Mouse (Mus musculus): ENCODE results near the gene Krtap1-3.

The Krtap1-3 gene

DNA sequence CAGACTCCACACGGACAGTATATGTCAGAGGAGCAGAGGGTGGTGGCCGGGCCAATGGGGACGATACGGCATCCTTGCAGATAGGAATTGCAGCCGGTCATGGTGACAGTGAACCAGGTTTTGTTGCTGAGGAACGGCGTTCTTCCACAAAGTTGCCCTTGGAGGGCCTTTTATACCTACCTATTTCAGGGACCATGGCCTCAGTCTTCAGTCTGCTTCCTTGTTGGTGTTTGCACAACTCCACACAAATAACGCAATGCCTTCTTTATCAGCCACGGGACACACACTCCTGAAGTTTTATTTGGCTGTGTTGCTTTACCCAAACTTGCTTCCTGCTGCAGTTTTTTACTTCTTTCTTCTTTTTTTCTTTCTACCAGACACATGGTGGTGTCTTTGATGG lies 31.8 kb downstream of the Krtap1-3 start, which contains the start of gene Gm11939:
Gene Gm11939 (minus strand): TSS at position 101 of the 400 bp plus-strand sequence.
- DNase-seq (ENCODE audit: extremely low spot score, low spot score), result no peak

DNA sequence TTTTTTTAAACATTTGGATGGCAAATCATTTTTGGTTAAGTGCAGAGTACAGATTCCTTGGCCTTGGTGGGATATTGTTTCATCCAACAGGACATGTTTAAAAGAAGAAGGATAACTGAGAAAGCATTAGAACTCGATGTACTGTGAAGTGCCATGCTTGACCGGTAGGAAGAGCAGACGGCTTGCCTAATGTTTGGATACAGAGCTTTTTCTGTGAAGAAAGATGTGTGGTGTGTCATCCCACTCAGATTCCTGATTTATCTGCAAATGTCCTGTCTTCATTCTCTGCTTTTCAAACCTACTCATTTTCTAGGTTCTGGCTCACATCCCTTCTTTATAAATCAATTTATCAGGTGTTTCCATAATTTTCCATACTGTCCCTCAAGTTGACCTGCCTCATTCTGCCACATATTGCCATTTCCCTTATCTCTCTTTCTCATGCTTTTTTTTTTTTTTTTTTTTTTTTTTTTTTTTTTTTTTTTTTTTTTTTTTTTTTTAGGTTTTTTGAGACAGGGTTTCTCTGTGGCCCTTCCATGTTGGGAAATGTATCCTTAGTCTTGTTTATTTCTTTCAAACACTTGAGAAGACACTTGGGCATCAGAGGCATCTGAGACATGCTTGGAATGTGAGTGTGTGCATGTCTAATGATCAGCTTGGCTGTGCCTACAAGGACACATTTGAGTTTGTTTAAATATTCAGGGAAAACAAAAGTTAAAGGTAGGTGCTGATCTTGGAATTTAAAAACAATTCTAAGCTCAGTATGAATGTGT lies 33.0 kb downstream of the Krtap1-3 start:
- DNase-seq (ENCODE audit: extremely low spot score, low spot score), result no peak

DNA sequence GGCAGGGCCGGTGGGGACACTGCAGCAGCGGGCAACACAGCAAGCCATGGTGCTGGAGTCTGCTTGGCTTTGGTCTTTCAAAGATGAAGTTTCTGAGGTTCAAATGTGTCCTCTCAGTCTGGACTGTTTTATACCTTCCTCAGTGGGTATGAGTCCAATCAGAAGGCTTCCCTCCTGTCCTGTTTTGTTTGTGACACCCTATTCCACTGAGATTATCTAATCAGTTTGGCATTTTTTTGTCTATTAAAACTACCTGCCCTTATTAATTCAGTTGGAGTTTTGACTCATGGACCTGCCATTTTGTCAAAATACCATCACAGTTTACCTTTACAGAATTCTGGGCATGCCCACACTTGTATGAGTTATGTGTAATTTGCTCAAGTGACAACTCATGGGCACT lies 34.4 kb downstream of the Krtap1-3 start, which contains the start of gene Krtap3-2:
Gene Krtap3-2 (minus strand): TSS at position 101 of the 400 bp plus-strand sequence.
- DNase-seq (ENCODE audit: extremely low spot score, low spot score), result no peak

DNA sequence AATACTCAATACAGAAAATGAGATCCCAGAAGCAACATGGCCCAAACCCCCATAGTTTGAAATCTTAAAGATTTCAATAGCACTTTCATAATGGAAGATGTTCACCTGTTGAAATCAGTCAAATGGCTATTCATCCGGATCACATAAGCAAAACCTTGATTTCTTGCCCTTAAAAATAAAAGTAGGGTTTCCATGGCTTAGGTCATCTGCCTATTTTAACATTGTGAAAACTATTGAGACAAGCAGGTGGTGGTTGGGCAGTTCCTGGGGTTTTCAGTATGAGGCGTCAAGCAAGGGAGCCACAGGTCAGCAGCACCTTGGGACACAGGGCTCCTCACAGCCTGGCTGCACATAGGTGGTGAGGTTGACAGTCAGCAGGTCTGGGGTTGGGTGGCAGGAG lies 34.9 kb downstream of the Krtap1-3 start:
- no peak for DNase-seq (ENCODE audit: extremely low spot score, low spot score)

DNA sequence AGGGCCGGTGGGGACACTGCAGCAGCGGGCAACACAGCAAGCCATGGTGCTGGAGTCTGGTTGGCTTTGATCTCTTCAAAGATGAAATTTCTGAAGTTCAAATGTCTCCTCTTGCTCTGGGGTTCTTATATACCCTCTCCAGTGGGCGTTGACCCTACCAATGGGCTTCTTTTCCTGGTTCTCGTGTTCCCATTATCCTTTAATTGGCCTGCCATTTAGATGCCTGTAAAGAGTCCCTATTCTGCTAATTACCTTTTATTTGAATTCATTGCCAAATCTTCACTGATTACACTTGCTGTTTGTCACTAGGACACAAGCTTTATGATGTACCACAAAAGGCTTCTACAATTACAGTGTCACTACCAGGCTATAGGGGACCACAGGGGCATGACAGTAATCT lies 40.4 kb downstream of the Krtap1-3 start, which contains the start of gene Krtap3-3:
Gene Krtap3-3 (minus strand): TSS at position 101 of the 400 bp plus-strand sequence.
- no peak for DNase-seq (ENCODE audit: extremely low spot score, low spot score)

DNA sequence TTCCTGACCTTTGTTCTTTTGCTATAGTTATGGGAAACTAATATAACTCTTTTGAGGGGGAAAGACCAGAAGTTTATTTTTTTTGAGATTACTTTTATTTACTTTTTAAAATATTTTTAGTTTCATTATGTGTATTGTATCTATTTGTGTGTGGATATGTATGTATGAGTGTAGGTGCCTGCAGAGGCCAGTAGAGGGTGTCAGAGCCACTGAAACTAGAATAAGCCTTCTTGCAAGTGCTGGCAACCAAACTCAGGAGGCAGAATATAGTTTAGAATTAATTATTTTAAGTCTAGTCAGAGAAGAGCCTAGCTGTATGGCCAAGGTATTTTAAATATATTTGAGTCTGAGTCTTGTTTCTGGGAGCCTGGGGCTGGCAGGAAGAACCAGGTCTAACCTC lies 43.2 kb downstream of the Krtap1-3 start:
- DNase-seq (ENCODE audit: extremely low spot score, low spot score), result no peak
